In the genomic region with DNA sequence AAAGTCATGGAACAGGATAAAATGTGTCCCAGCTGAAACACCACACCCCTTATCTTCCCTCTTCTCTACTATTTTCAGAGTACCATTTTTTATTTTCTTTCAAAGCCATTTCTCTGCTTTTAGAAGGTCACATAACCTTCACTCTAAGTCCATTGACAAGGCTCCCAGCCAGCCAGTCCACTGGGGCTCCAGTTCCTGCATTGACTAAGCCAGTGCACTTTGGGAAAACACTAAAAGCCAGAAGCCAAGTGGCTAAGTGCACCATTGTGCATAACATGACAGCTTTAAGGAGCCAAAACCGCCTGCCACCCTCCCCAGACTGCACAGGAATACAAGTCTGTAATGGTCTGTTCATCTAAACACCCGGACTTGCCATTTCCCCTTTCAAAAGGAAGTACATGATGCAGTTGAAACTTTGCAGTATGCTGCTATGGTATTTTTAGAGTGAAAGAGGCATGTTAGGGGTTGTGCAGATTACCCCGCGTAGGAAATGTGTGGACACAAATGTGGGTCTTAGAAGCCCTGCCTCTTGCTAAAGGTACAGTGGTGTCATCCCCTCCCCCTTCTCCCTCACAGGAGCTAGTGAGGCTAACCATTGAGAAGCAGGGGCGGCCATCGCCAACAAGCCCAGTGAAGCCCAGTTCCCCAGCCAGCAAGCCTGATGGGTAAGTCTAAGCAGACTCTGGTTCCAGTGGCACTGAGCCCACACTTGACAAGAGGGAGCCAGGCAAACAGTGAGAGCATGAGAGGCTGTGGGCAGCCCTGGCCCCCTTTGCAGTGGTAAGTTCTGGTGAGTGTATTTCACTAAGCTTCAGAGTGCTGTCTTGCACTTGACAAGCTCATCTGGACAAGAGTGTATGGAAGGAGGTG, we compare ENCODE assay signal across 19 mouse cellular contexts. TPM values are rescaled to one million over a fixed set of nuclear protein-coding genes. Genes with fewer than 3 reads are reported as not detected.
DNase-seq lines count a peak whose midpoint lies in the region; ATAC-seq and TF ChIP-seq lines count a peak whose summit lies in the region.
"Had no signal": no experiment of that assay in that cellular context is flagged by ENCODE, and none has a peak within 500 bp of the region (broad histone marks: within the 10 kb centered on the region; RNA-seq: fewer than 3 reads in every experiment).

No protein-coding gene starts in this region.

- no peak overlapping the region for H3K27ac ChIP-seq in hindbrain, embryonic 16.5 days (ENCODE audit: low read depth, low read length)
- H3K27ac ChIP-seq in hindbrain, embryonic 13.5 days = no peak overlapping the region
- peak overlapping the region; percentile 81 for H3K27ac ChIP-seq in bone marrow macrophage, adult 2 months (ENCODE audit: insufficient read depth, low read depth, low read length)
- H3K27ac ChIP-seq: heart, embryonic 10.5 days; intestine, embryonic 15.5 days had no signal

- peaks cover 25% of the 10 kb centered on the region for H3K36me3 ChIP-seq in hindbrain, embryonic 16.5 days (ENCODE audit: control insufficient read depth, insufficient read depth, low read length)
- peaks cover 80% of the 10 kb centered on the region for H3K36me3 ChIP-seq in hindbrain, embryonic 13.5 days

- H3K4me1 ChIP-seq in hindbrain, embryonic 16.5 days (ENCODE audit: control insufficient read depth, insufficient read depth, low read depth, low read length) = no peaks in the 10 kb centered on the region
- no peaks in the 10 kb centered on the region for H3K4me1 ChIP-seq in hindbrain, embryonic 13.5 days (replicated peaks)
- H3K4me1 ChIP-seq in bone marrow macrophage, adult 2 months (ENCODE audit: control insufficient read depth, insufficient read depth, low read length) = peaks cover 22% of the 10 kb centered on the region

- DNase-seq in right cerebral cortex, postnatal 14 days = peak; percentile 34
- no peak for DNase-seq in right cerebral cortex, postnatal 36 days (ENCODE audit: low spot score in 2 of 2)
- no peak for DNase-seq in MN1 (ENCODE audit: low spot score)
- DNase-seq: cerebellum, adult 11-12 months; kidney, postnatal 25 days; liver; lung, adult 2 months; thymus, adult 18-20 months had no signal

- peak; percentile 30; the same call in 1 of the 2 replicates for ATAC-seq in hindbrain, embryonic 16.5 days
- ATAC-seq in hindbrain, embryonic 13.5 days (ENCODE audit: low FRiP score) = no peak
- ATAC-seq in neutrophil, adult 5-6 weeks (ENCODE audit: extremely low read depth, insufficient number of reproducible peaks, low FRiP score, poor library complexity, severe bottlenecking) = peak; percentile 64
- ATAC-seq: CD4-positive, CD25-positive, alpha-beta regulatory T cell, adult 4 months; forebrain, embryonic 14.5 days; intestine, embryonic 15.5 days; Patski had no signal

- TF ChIP-seq CTCF in bone marrow macrophage, adult 2 months (IDR thresholded peaks at IDR 0.05; ENCODE audit: low read depth, low read length) = no peak

- TF ChIP-seq POLR2A in bone marrow macrophage, adult 2 months (IDR thresholded peaks at IDR 0.05; ENCODE audit: borderline replicate concordance, low read depth, low read length) = no peak

- no peaks in the 10 kb centered on the region for H3K27me3 ChIP-seq in hindbrain, embryonic 16.5 days (replicated peaks; ENCODE audit: control insufficient read depth, insufficient read depth, low read length)
- H3K27me3 ChIP-seq in hindbrain, embryonic 13.5 days = no peaks in the 10 kb centered on the region
- H3K27me3 ChIP-seq: intestine, embryonic 15.5 days; Patski had no signal

- no peak overlapping the region for H3K4me3 ChIP-seq in hindbrain, embryonic 16.5 days (ENCODE audit: low read length)
- no peak overlapping the region for H3K4me3 ChIP-seq in hindbrain, embryonic 13.5 days
- no peak overlapping the region; the same call in 1 of the 2 replicates for H3K4me3 ChIP-seq in bone marrow macrophage, adult 2 months (ENCODE audit: insufficient read depth, low read length)
- H3K4me3 ChIP-seq: heart, embryonic 10.5 days; intestine, embryonic 15.5 days had no signal

- no peaks in the 10 kb centered on the region for H3K9me3 ChIP-seq in hindbrain, embryonic 16.5 days (ENCODE audit: control insufficient read depth, low read length)
- H3K9me3 ChIP-seq in hindbrain, embryonic 13.5 days = no peaks in the 10 kb centered on the region
- H3K9me3 ChIP-seq: heart, embryonic 10.5 days; intestine, embryonic 15.5 days had no signal

- 88% methylated on average over 6 of the region's 6 CpGs for WGBS in hindbrain, embryonic 16.5 days
- WGBS in hindbrain, embryonic 13.5 days = 93% methylated on average over 6 of the region's 6 CpGs

- H3K9ac ChIP-seq in hindbrain, embryonic 16.5 days (ENCODE audit: low read depth, low read length) = no peak overlapping the region
- no peak overlapping the region for H3K9ac ChIP-seq in hindbrain, embryonic 13.5 days
- H3K9ac ChIP-seq: intestine, embryonic 15.5 days had no signal

- no peak overlapping the region for H3K4me2 ChIP-seq in hindbrain, embryonic 16.5 days (ENCODE audit: low read length)
- H3K4me2 ChIP-seq in hindbrain, embryonic 13.5 days = no peak overlapping the region
- H3K4me2 ChIP-seq: intestine, embryonic 15.5 days had no signal

RNA-seq across cellular contexts. Expression of a gene that starts 52.8 kb away (rescaled TPM):
- polyA plus RNA-seq in hindbrain, embryonic 16.5 days (2015; fragmentation: Nextera tagmentation; extraction: Ambion mirVana) = 0.15 and 0.38 TPM in 2 replicates
- polyA plus RNA-seq in hindbrain, embryonic 13.5 days (2015; fragmentation: Nextera tagmentation; extraction: Ambion mirVana) = not detected in 2 replicates
- not detected in 2 replicates for polyA plus RNA-seq in bone marrow macrophage, adult 2 months (2012; ENCODE audit: insufficient read depth, insufficient read length, missing spikeins)
- not detected in 2 replicates for total RNA-seq in neutrophil, adult 5-6 weeks (2017)
- total RNA-seq: gastrocnemius, adult 8-10 months; heart, postnatal 25 days had no signal
- polyA plus RNA-seq: forebrain, embryonic 14.5 days had no signal
